In genomic region chr11:38021704-38022103, GRCm38 (mm10) we compare ENCODE assay signal across 19 mouse cellular contexts.
DNase-seq lines count a peak whose midpoint lies in the region; ATAC-seq and TF ChIP-seq lines count a peak whose summit lies in the region.
"Had no signal": no experiment of that assay in that cellular context is flagged by ENCODE, and none has a peak within 500 bp of the region (broad histone marks: within the 10 kb centered on the region; RNA-seq: fewer than 3 reads in every experiment).

No protein-coding gene starts in this region.

- no peak overlapping the region for H3K4me3 ChIP-seq in midbrain, postnatal 0 days (ENCODE audit: low read depth, low read length)
- no peak overlapping the region for H3K4me3 ChIP-seq in midbrain, embryonic 10.5 days
- no peak overlapping the region for H3K4me3 ChIP-seq in stomach, postnatal 0 days (ENCODE audit: low read depth, low read length)
- H3K4me3 ChIP-seq in forebrain, embryonic 10.5 days, result no peak overlapping the region
- H3K4me3 ChIP-seq: embryonic facial prominence, embryonic 10.5 days; gastrocnemius, adult 2 months; heart, embryonic 13.5 days had no signal

- no peak overlapping the region for H3K9ac ChIP-seq in midbrain, postnatal 0 days (replicated peaks; ENCODE audit: low read length, poor library complexity, severe bottlenecking)
- H3K9ac ChIP-seq in stomach, postnatal 0 days (ENCODE audit: low read length), result no peak overlapping the region
- H3K9ac ChIP-seq: heart, embryonic 13.5 days; hindbrain, embryonic 14.5 days had no signal

- no peaks in the 10 kb centered on the region for H3K36me3 ChIP-seq in midbrain, postnatal 0 days (ENCODE audit: insufficient read depth, low read length)
- H3K36me3 ChIP-seq in midbrain, embryonic 10.5 days, result no peaks in the 10 kb centered on the region
- no peaks in the 10 kb centered on the region for H3K36me3 ChIP-seq in stomach, postnatal 0 days (ENCODE audit: control insufficient read depth, insufficient read depth, low read length)
- no peaks in the 10 kb centered on the region for H3K36me3 ChIP-seq in forebrain, embryonic 10.5 days (replicated peaks)
- H3K36me3 ChIP-seq: embryonic facial prominence, embryonic 10.5 days; heart, embryonic 13.5 days had no signal

- no peak overlapping the region for H3K4me2 ChIP-seq in midbrain, postnatal 0 days (ENCODE audit: low read depth, low read length, poor library complexity, severe bottlenecking)
- no peak overlapping the region for H3K4me2 ChIP-seq in stomach, postnatal 0 days (replicated peaks; ENCODE audit: low read depth)
- H3K4me2 ChIP-seq: heart, embryonic 13.5 days; hindbrain, embryonic 14.5 days had no signal

- no peaks in the 10 kb centered on the region for H3K9me3 ChIP-seq in midbrain, postnatal 0 days (ENCODE audit: low read length)
- no peaks in the 10 kb centered on the region for H3K9me3 ChIP-seq in midbrain, embryonic 10.5 days (replicated peaks)
- H3K9me3 ChIP-seq in stomach, postnatal 0 days (ENCODE audit: control insufficient read depth, low read length), result no peaks in the 10 kb centered on the region
- H3K9me3 ChIP-seq in forebrain, embryonic 10.5 days, result no peaks in the 10 kb centered on the region
- H3K9me3 ChIP-seq: embryonic facial prominence, embryonic 10.5 days; heart, embryonic 13.5 days had no signal

- intact Hi-C loops in heart, postnatal 10 days (cut with DNase I), result no loop called here

- no peaks in the 10 kb centered on the region for H3K4me1 ChIP-seq in midbrain, postnatal 0 days (ENCODE audit: insufficient read depth, low read length)
- H3K4me1 ChIP-seq in midbrain, embryonic 10.5 days, result no peaks in the 10 kb centered on the region
- H3K4me1 ChIP-seq in stomach, postnatal 0 days (replicated peaks; ENCODE audit: control insufficient read depth, insufficient read depth), result no peaks in the 10 kb centered on the region
- peaks cover 3% of the 10 kb centered on the region; the same call in 1 of the 2 replicates for H3K4me1 ChIP-seq in forebrain, embryonic 10.5 days
- H3K4me1 ChIP-seq: embryonic facial prominence, embryonic 10.5 days; heart, embryonic 13.5 days had no signal

- no peak for TF ChIP-seq CTCF in midbrain, postnatal 0 days (IDR thresholded peaks at IDR 0.05)
- no peak for TF ChIP-seq CTCF in stomach, postnatal 0 days (IDR thresholded peaks at IDR 0.05; ENCODE audit: low read depth)

- no peaks in the 10 kb centered on the region for H3K27me3 ChIP-seq in midbrain, postnatal 0 days (ENCODE audit: insufficient read depth, low read length)
- no peaks in the 10 kb centered on the region for H3K27me3 ChIP-seq in midbrain, embryonic 10.5 days (ENCODE audit: low read depth, poor library complexity, severe bottlenecking)
- H3K27me3 ChIP-seq in stomach, postnatal 0 days (ENCODE audit: control insufficient read depth, insufficient read depth, low read length), result no peaks in the 10 kb centered on the region
- no peaks in the 10 kb centered on the region for H3K27me3 ChIP-seq in forebrain, embryonic 10.5 days (ENCODE audit: poor library complexity, severe bottlenecking)
- H3K27me3 ChIP-seq: CH12.LX; heart, embryonic 13.5 days had no signal

- TF ChIP-seq EP300 in stomach, postnatal 0 days (optimal IDR thresholded peaks at IDR 0.05), result no peak

- peak; percentile 51 for DNase-seq in heart, adult 11 months
- DNase-seq in heart, postnatal 10 days, result no peak
- DNase-seq in midbrain, postnatal 0 days (ENCODE audit: low spot score), result peak; percentile 33
- no peak for DNase-seq in midbrain, embryonic 10.5 days (ENCODE audit: low spot score)
- peak; percentile 30 for DNase-seq in retina, embryonic 14.5 days (ENCODE audit: low spot score)
- DNase-seq in stomach, postnatal 0 days (ENCODE audit: low spot score), result no peak
- no peak for DNase-seq in forebrain, embryonic 10.5 days (ENCODE audit: extremely low spot score, low spot score)
- DNase-seq: adrenal gland, postnatal 10 days; cerebellum, adult 11-12 months; cerebellum, adult 9-10 months; gastrocnemius, adult 2 months; gastrocnemius, postnatal 25 days; heart, postnatal 4 days had no signal

- no peak overlapping the region for H3K27ac ChIP-seq in midbrain, postnatal 0 days (ENCODE audit: low read depth, low read length)
- H3K27ac ChIP-seq in midbrain, embryonic 10.5 days (replicated peaks), result no peak overlapping the region
- H3K27ac ChIP-seq in stomach, postnatal 0 days (replicated peaks), result no peak overlapping the region
- H3K27ac ChIP-seq in forebrain, embryonic 10.5 days, result no peak overlapping the region
- H3K27ac ChIP-seq: embryonic facial prominence, embryonic 10.5 days; gastrocnemius, adult 2 months; heart, embryonic 13.5 days; hindbrain, embryonic 14.5 days had no signal

- no peak for ATAC-seq in midbrain, postnatal 0 days (ENCODE audit: low FRiP score)
- ATAC-seq in stomach, postnatal 0 days (ENCODE audit: low FRiP score, low TSS enrichment), result no peak
- ATAC-seq: forebrain, embryonic 14.5 days; inflammation-experienced regulatory T-cells, adult 6 months had no signal

Comparison
In these comparisons a context has a peak if more than half of its experiments do, and no peak if none do; other contexts are left out.
1. DNase-seq: peak in heart, adult 11 months (single experiment), midbrain, postnatal 0 days (single experiment) and retina, embryonic 14.5 days (single experiment); none in heart, postnatal 10 days (0 of 2), midbrain, embryonic 10.5 days (single experiment), stomach, postnatal 0 days (single experiment) and forebrain, embryonic 10.5 days (single experiment).